Mouse (Mus musculus): ENCODE measurements at regions not wholly inside any gene's neighbourhood (a gene's known extent, or its start where the extent isn't known, plus 50 kb on each side); places are given as distances from the start of the nearest gene placed in this dataset.

DNA sequence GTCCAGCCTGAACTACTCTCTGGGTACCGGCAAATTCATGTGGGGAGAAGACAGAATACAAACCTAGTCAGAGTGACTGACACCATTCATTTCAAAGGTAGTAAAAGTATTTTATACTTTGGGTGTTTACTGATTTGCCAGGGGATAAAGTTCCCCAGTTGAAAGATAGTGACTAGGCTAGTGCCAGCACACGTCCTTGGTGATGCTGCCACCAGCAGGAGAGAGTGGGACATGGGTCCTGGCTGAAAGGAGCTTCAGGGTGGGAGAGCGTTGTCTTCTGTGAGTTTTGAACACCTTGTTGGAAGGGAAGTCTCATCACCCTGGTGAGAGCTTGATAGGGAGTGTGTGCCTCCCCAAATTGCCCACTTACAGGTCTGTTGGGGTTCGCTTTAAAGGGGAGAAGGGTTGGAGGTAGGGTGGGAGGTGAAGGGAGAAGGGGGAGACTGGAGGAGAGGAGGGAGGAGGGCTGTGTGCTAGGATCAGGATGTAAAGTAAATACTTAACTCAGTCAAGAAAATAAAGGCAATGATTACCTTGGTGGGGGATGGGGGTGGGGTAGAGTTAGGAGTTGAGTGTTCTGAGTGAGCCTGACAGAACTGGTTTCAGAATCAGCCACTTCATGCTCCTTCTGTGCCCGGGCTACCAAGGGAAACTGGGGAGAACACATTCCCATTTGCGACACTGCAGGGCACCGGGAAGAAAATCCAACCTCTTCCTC is 273.9 kb downstream of the Dhx35 start:
- H3K4me2 ChIP-seq, result no peak overlapping the region
- H3K27me3 ChIP-seq (replicated peaks), result peaks cover 15% of the 10 kb centered on the region; the same call in 1 of the 2 replicates
- ATAC-seq (ENCODE audit: extremely low read depth, insufficient number of reproducible peaks, low FRiP score, low TSS enrichment), result no peak
- H3K27ac ChIP-seq (replicated peaks), result no peak overlapping the region
- H3K9me3 ChIP-seq, result no peaks in the 10 kb centered on the region
- 49% methylated on average over 7 of the region's 7 CpGs for WGBS
- no peak overlapping the region for H3K4me3 ChIP-seq
- no peaks in the 10 kb centered on the region for H3K36me3 ChIP-seq
- H3K4me1 ChIP-seq, result no peaks in the 10 kb centered on the region
- no peak overlapping the region for H3K9ac ChIP-seq

- Histone ChIP-seq H3K9ac (no peak overlapping the region), H3K36me3 (no peaks in the 10 kb centered on the region), H3K4me1 (no peaks in the 10 kb centered on the region), H3K9me3 (no peaks in the 10 kb centered on the region), H3K27ac (replicated peaks) (no peak overlapping the region), H3K4me3 (no peak overlapping the region), H3K4me2 (no peak overlapping the region), H3K27me3 (replicated peaks) (peaks cover 15% of the 10 kb centered on the region; the same call in 1 of the 2 replicates)
- ATAC-seq (ENCODE audit: extremely low read depth, insufficient number of reproducible peaks, low FRiP score, low TSS enrichment), result no peak
- WGBS, result 20% methylated on average over 6 of the region's 6 CpGs
Observed at GRCm38 (mm10) chr2:159069180-159069579, 274.6 kb downstream of the Dhx35 start.

DNA sequence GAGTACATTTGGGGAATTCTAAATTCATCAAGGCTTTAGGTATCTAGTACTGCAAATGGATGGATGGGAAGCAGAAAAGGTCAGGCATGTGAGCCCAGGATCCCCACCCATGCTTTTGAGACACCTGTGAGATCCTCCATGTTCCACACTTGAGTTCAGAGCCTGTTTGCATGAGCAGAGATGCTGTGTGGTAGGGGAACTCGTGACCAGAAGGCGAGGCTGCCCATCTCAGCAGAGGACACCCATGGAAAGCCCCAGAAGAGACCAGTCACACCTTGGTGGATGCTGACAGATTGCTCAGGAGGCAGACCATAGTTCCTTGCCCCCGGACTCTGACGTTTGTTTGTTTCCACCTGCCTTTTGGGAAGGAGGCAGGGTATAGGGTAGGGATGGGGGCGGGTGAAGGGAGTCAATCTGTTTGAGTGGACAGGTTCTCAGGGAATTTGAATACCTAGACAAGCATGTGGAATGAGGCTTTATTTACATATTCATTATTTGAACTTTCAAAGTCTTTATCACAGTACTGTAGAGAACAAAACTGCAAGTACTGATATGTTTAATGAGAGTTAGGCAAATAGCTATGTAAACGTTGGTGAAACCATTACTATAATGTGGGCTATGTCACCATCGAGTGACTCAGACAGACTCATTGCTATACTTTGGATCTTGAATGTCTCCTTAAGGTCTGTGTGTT is 278.5 kb downstream of the Dhx35 start:
- H3K27ac ChIP-seq (replicated peaks), result no peak overlapping the region
- WGBS, result 78% methylated on average over 7 of the region's 7 CpGs
- H3K9ac ChIP-seq, result no peak overlapping the region
- peaks cover 12% of the 10 kb centered on the region; the same call in 1 of the 2 replicates for H3K27me3 ChIP-seq (replicated peaks)
- no peak overlapping the region for H3K4me2 ChIP-seq
- H3K4me1 ChIP-seq, result no peaks in the 10 kb centered on the region
- H3K9me3 ChIP-seq, result no peaks in the 10 kb centered on the region
- no peak for ATAC-seq (ENCODE audit: extremely low read depth, insufficient number of reproducible peaks, low FRiP score, low TSS enrichment)
- no peak overlapping the region for H3K4me3 ChIP-seq
- no peaks in the 10 kb centered on the region for H3K36me3 ChIP-seq

- no peak overlapping the region for H3K9ac ChIP-seq
- WGBS, result 72% methylated on average over 7 of the region's 7 CpGs
- no peaks in the 10 kb centered on the region for H3K4me1 ChIP-seq
- H3K36me3 ChIP-seq, result no peaks in the 10 kb centered on the region
- no peaks in the 10 kb centered on the region for H3K27me3 ChIP-seq (replicated peaks)
- no peak overlapping the region for H3K4me2 ChIP-seq
- no peak overlapping the region for H3K4me3 ChIP-seq
- no peak overlapping the region for H3K27ac ChIP-seq (replicated peaks)
- H3K9me3 ChIP-seq, result no peaks in the 10 kb centered on the region
- ATAC-seq (ENCODE audit: extremely low read depth, insufficient number of reproducible peaks, low FRiP score, low TSS enrichment), result no peak
Observed at GRCm38 (mm10) chr2:159079836-159080235, 285.2 kb downstream of the Dhx35 start.

DNA sequence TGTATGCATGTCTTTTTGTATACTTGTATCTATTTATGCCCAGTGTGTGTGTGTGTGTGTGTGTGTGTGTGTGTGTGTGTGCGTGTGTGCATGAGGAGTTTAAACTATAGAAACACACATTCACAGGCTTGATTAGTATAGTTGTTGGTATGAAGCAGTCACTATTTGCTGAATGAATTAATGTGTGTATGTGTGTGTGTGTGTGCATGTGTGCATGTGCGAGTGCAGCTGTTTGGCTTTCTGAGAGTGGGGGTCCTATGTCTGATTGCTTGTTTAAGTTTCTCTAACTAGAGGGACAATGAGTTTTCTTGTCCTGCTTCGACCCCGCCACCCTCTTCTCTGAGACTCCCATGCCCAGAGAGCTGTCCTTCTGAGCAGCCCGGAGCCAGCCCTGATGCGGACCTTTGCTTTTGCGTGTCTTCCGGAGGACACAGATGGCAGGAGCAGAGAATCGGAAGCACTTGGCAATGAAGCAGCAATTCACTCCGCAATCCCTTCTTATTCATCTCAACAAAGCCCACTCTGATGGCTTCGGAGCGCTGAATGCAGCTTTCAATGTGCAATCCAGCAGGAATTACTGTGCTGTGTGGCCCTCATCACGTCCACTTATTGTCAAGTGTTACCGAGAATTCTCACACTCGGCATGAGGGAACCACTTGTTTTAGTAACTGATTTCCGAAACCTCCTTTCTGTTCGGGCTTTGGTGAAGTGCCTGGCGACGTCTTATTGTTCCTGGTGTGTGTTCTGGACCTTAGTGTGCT is 286.4 kb downstream of the Dhx35 start:
- 70% methylated on average over 19 of the region's 19 CpGs for WGBS
- H3K27ac ChIP-seq (replicated peaks), result no peak overlapping the region
- H3K36me3 ChIP-seq, result no peaks in the 10 kb centered on the region
- no peaks in the 10 kb centered on the region for H3K9me3 ChIP-seq
- H3K4me2 ChIP-seq, result no peak overlapping the region
- no peak for ATAC-seq (ENCODE audit: extremely low read depth, insufficient number of reproducible peaks, low FRiP score, low TSS enrichment)
- no peak overlapping the region for H3K4me3 ChIP-seq
- H3K9ac ChIP-seq, result no peak overlapping the region
- H3K4me1 ChIP-seq, result no peaks in the 10 kb centered on the region
- H3K27me3 ChIP-seq (replicated peaks), result no peaks in the 10 kb centered on the region

DNA sequence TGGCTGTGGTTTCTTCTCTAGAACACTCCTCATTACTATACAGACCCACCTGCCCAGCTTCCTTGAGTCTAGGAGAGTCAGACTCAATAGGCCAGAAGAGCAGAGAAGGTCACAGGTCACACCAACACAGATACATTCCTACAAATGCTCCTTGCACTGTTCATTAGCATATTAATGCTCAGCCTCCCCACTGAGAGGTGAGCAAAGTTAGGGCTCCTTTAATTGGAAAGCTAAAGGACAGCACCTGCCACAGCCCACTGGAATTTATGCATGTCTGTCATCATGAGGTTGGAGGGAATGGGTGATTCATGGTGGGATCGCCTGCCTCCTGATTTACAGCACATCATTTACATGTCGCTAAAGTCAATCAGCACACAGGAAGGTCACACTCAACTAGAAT is 292.2 kb downstream of the Dhx35 start:
- Histone ChIP-seq H3K27me3 (replicated peaks) (no peaks in the 10 kb centered on the region), H3K36me3 (no peaks in the 10 kb centered on the region), H3K4me1 (no peaks in the 10 kb centered on the region), H3K9me3 (no peaks in the 10 kb centered on the region), H3K27ac (replicated peaks) (no peak overlapping the region), H3K9ac (no peak overlapping the region), H3K4me2 (no peak overlapping the region), H3K4me3 (no peak overlapping the region)
- WGBS, result 72% methylated on average over 2 of the region's 2 CpGs
- ATAC-seq (ENCODE audit: extremely low read depth, insufficient number of reproducible peaks, low FRiP score, low TSS enrichment), result no peak

GRCm38 (mm10) chr2:159088196-159088595 is 293.6 kb downstream of the Dhx35 start:
- no peak overlapping the region for H3K9ac ChIP-seq
- no peak for ATAC-seq (ENCODE audit: extremely low read depth, insufficient number of reproducible peaks, low FRiP score, low TSS enrichment)
- H3K27me3 ChIP-seq (replicated peaks), result no peaks in the 10 kb centered on the region
- no peak overlapping the region for H3K4me3 ChIP-seq
- no peak overlapping the region for H3K27ac ChIP-seq (replicated peaks)
- H3K36me3 ChIP-seq, result no peaks in the 10 kb centered on the region
- no peak overlapping the region for H3K4me2 ChIP-seq
- H3K9me3 ChIP-seq, result no peaks in the 10 kb centered on the region
- 79% methylated on average over 4 of the region's 4 CpGs for WGBS
- H3K4me1 ChIP-seq, result no peaks in the 10 kb centered on the region

DNA sequence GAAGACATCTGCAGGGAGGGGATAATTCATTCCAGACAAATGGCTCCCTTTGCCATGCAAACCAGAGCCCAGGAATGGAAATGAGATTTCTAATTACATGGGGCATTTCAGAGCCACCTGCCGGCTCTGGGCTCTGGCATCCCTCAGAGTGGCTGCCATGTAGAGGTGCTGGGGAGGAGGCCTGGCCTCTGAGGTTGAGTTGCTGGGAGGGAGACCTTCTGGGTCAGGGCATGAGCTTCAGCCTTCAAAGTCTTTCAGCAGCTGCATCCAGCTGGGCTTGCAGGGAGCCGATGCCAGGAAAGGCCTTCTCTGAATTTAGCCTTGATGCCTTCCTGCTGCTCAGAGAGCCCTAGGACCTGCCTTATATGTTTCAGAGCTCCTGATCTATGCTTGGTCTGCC is 302.1 kb downstream of the Dhx35 start:
- ATAC-seq (ENCODE audit: extremely low read depth, insufficient number of reproducible peaks, low FRiP score, low TSS enrichment), result no peak
- no peaks in the 10 kb centered on the region for H3K4me1 ChIP-seq
- no peak overlapping the region for H3K9ac ChIP-seq
- H3K4me2 ChIP-seq, result no peak overlapping the region
- WGBS, result 51% methylated on average over 2 of the region's 2 CpGs
- no peak overlapping the region for H3K4me3 ChIP-seq
- no peaks in the 10 kb centered on the region for H3K9me3 ChIP-seq
- no peaks in the 10 kb centered on the region for H3K36me3 ChIP-seq
- H3K27me3 ChIP-seq (replicated peaks), result no peaks in the 10 kb centered on the region
- no peak overlapping the region for H3K27ac ChIP-seq (replicated peaks)

- Histone ChIP-seq H3K36me3 (no peaks in the 10 kb centered on the region), H3K27me3 (replicated peaks) (no peaks in the 10 kb centered on the region), H3K4me2 (no peak overlapping the region), H3K4me3 (no peak overlapping the region), H3K9me3 (peaks cover 4% of the 10 kb centered on the region; the same call in 1 of the 2 replicates), H3K4me1 (no peaks in the 10 kb centered on the region), H3K27ac (replicated peaks) (no peak overlapping the region), H3K9ac (no peak overlapping the region)
- ATAC-seq (ENCODE audit: extremely low read depth, insufficient number of reproducible peaks, low FRiP score, low TSS enrichment), result no peak
- 41% methylated on average over 6 of the region's 6 CpGs for WGBS
Observed at GRCm38 (mm10) chr2:159134042-159134441, 339.4 kb downstream of the Dhx35 start.

GRCm38 (mm10) chr2:159138603-159139002 is 344.0 kb downstream of the Dhx35 start:
- Histone ChIP-seq H3K36me3 (no peaks in the 10 kb centered on the region), H3K4me3 (no peak overlapping the region), H3K4me1 (no peaks in the 10 kb centered on the region), H3K27me3 (replicated peaks) (no peaks in the 10 kb centered on the region), H3K27ac (replicated peaks) (no peak overlapping the region), H3K4me2 (no peak overlapping the region), H3K9me3 (no peaks in the 10 kb centered on the region), H3K9ac (no peak overlapping the region)
- 94% methylated on average over 2 of the region's 2 CpGs for WGBS
- no peak for ATAC-seq (ENCODE audit: extremely low read depth, insufficient number of reproducible peaks, low FRiP score, low TSS enrichment)

DNA sequence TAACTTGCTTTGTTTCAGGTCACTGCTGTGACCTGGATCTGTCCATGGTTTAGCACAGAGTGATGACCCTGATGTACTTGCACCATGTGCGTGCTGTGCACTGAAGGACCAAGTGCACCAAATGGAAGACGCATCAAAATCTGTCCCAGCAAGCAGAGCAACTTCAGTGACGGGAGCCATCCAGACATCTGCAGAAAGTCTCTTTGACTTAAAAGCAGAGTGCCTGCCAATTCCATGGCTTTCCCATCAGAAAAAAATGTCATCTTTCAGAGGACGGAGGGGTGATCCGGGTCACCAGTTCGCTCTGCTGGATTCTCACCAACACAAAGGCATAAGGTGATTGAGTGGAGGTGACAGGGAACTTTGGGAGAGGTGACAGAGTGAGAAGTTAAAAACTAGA is 351.4 kb downstream of the Dhx35 start:
- ATAC-seq (ENCODE audit: extremely low read depth, insufficient number of reproducible peaks, low FRiP score, low TSS enrichment), result no peak
- Histone ChIP-seq H3K9me3 (peaks cover 4% of the 10 kb centered on the region; the same call in 1 of the 2 replicates), H3K27me3 (replicated peaks) (no peaks in the 10 kb centered on the region), H3K36me3 (no peaks in the 10 kb centered on the region), H3K9ac (no peak overlapping the region), H3K4me2 (no peak overlapping the region), H3K4me1 (no peaks in the 10 kb centered on the region), H3K4me3 (no peak overlapping the region), H3K27ac (replicated peaks) (no peak overlapping the region)
- WGBS, result 76% methylated on average over 6 of the region's 6 CpGs
